Mouse (Mus musculus): ENCODE results near the gene Whamm. TPM values are rescaled to one million over a fixed set of nuclear protein-coding genes. Genes with fewer than 3 reads are reported as not detected.

The Whamm gene
- polyA plus RNA-seq, 1 experiment from 2014 or later: 6.9 TPM

GRCm38 (mm10) chr7:81540999-81541398, 30.1 kb upstream of the Whamm start:
- H3K9ac ChIP-seq (ENCODE audit: low read depth, low read length): no peak overlapping the region

GRCm38 (mm10) chr7:81541924-81542524, 29.0 kb upstream of the Whamm start:
- no peaks in the 10 kb centered on the region for H3K27me3 ChIP-seq (replicated peaks; ENCODE audit: control insufficient read depth, insufficient read depth, low read length)
- no peak overlapping the region for H3K27ac ChIP-seq (replicated peaks; ENCODE audit: low read depth, low read length)
- ATAC-seq (ENCODE audit: low read depth) (no peak), DNase-seq (ENCODE audit: low spot score) (no peak)
- no peak overlapping the region for H3K9ac ChIP-seq (ENCODE audit: low read depth, low read length)
- H3K36me3 ChIP-seq (ENCODE audit: control insufficient read depth, insufficient read depth, low read length): no peaks in the 10 kb centered on the region
- 82% methylated on average over 7 of the region's 7 CpGs for WGBS
- no peak overlapping the region for H3K4me2 ChIP-seq (ENCODE audit: low read depth, low read length)
- H3K9me3 ChIP-seq (ENCODE audit: control insufficient read depth, low read length): no peaks in the 10 kb centered on the region
- H3K4me1 ChIP-seq (ENCODE audit: control insufficient read depth, insufficient read depth, low read length): no peaks in the 10 kb centered on the region
- H3K4me3 ChIP-seq (ENCODE audit: low read depth, low read length): no peak overlapping the region

More at GRCm38 (mm10) chr7:81540999-81541398, 30.1 kb upstream of the Whamm start:
- 60% methylated on average over 1 of the region's 1 CpGs for WGBS
- no peaks in the 10 kb centered on the region for H3K4me1 ChIP-seq (ENCODE audit: control insufficient read depth, insufficient read depth, low read length)
- H3K27ac ChIP-seq (replicated peaks; ENCODE audit: low read depth, low read length): no peak overlapping the region
- no peaks in the 10 kb centered on the region for H3K9me3 ChIP-seq (ENCODE audit: control insufficient read depth, low read length)
- ATAC-seq (ENCODE audit: low read depth): no peak
- no peaks in the 10 kb centered on the region for H3K36me3 ChIP-seq (ENCODE audit: control insufficient read depth, insufficient read depth, low read length)
- H3K27me3 ChIP-seq (replicated peaks; ENCODE audit: control insufficient read depth, insufficient read depth, low read length): no peaks in the 10 kb centered on the region
- DNase-seq (ENCODE audit: low spot score): no peak
- no peak overlapping the region for H3K4me3 ChIP-seq (ENCODE audit: low read depth, low read length)
- no peak overlapping the region for H3K4me2 ChIP-seq (ENCODE audit: low read depth, low read length)

- no peak for ATAC-seq (ENCODE audit: low read depth)
- 83% methylated on average over 8 of the region's 8 CpGs for WGBS
These were observed 28.1 kb upstream of the Whamm start for GRCm38 (mm10) chr7:81542934-81543333.

GRCm38 (mm10) chr7:81548864-81549263, 22.2 kb upstream of the Whamm start:
- WGBS: 65% methylated on average over 11 of the region's 11 CpGs

More at GRCm38 (mm10) chr7:81542934-81543333, 28.1 kb upstream of the Whamm start:
- no peaks in the 10 kb centered on the region for H3K36me3 ChIP-seq (ENCODE audit: control insufficient read depth, insufficient read depth, low read length)
- no peak overlapping the region for H3K4me3 ChIP-seq (ENCODE audit: low read depth, low read length)
- H3K4me1 ChIP-seq (ENCODE audit: control insufficient read depth, insufficient read depth, low read length): no peaks in the 10 kb centered on the region
- no peak overlapping the region for H3K4me2 ChIP-seq (ENCODE audit: low read depth, low read length)
- DNase-seq (ENCODE audit: low spot score): no peak
- H3K27me3 ChIP-seq (replicated peaks; ENCODE audit: control insufficient read depth, insufficient read depth, low read length): no peaks in the 10 kb centered on the region
- no peaks in the 10 kb centered on the region for H3K9me3 ChIP-seq (ENCODE audit: control insufficient read depth, low read length)
- H3K9ac ChIP-seq (ENCODE audit: low read depth, low read length): no peak overlapping the region
- no peak overlapping the region for H3K27ac ChIP-seq (replicated peaks; ENCODE audit: low read depth, low read length)

GRCm38 (mm10) chr7:81553589-81553988, 17.5 kb upstream of the Whamm start:
- H3K9ac ChIP-seq (ENCODE audit: low read depth, low read length): no peak overlapping the region
- H3K27ac ChIP-seq (replicated peaks; ENCODE audit: low read depth, low read length): no peak overlapping the region
- H3K4me1 ChIP-seq (ENCODE audit: control insufficient read depth, insufficient read depth, low read length): no peaks in the 10 kb centered on the region
- H3K27me3 ChIP-seq (replicated peaks; ENCODE audit: control insufficient read depth, insufficient read depth, low read length): no peaks in the 10 kb centered on the region
- no peak for DNase-seq (ENCODE audit: low spot score)
- no peak overlapping the region for H3K4me3 ChIP-seq (ENCODE audit: low read depth, low read length)
- H3K9me3 ChIP-seq (ENCODE audit: control insufficient read depth, low read length): no peaks in the 10 kb centered on the region
- no peak for ATAC-seq (ENCODE audit: low read depth)
- H3K4me2 ChIP-seq (ENCODE audit: low read depth, low read length): no peak overlapping the region
- H3K36me3 ChIP-seq (ENCODE audit: control insufficient read depth, insufficient read depth, low read length): no peaks in the 10 kb centered on the region
- WGBS: 50% methylated on average over 4 of the region's 4 CpGs

More at GRCm38 (mm10) chr7:81548864-81549263, 22.2 kb upstream of the Whamm start:
- no peaks in the 10 kb centered on the region for H3K27me3 ChIP-seq (replicated peaks; ENCODE audit: control insufficient read depth, insufficient read depth, low read length)
- no peaks in the 10 kb centered on the region for H3K36me3 ChIP-seq (ENCODE audit: control insufficient read depth, insufficient read depth, low read length)
- no peak for ATAC-seq (ENCODE audit: low read depth)
- H3K27ac ChIP-seq (replicated peaks; ENCODE audit: low read depth, low read length): no peak overlapping the region
- no peak for DNase-seq (ENCODE audit: low spot score)
- H3K9ac ChIP-seq (ENCODE audit: low read depth, low read length): no peak overlapping the region
- no peak overlapping the region for H3K4me3 ChIP-seq (ENCODE audit: low read depth, low read length)
- H3K4me1 ChIP-seq (ENCODE audit: control insufficient read depth, insufficient read depth, low read length): no peaks in the 10 kb centered on the region
- H3K9me3 ChIP-seq (ENCODE audit: control insufficient read depth, low read length): no peaks in the 10 kb centered on the region
- no peak overlapping the region for H3K4me2 ChIP-seq (ENCODE audit: low read depth, low read length)

- Histone ChIP-seq H3K27ac (replicated peaks; ENCODE audit: low read depth, low read length) (no peak overlapping the region), H3K4me1 (ENCODE audit: control insufficient read depth, insufficient read depth, low read length) (no peaks in the 10 kb centered on the region), H3K4me3 (ENCODE audit: low read depth, low read length) (no peak overlapping the region), H3K9ac (ENCODE audit: low read depth, low read length) (no peak overlapping the region), H3K36me3 (ENCODE audit: control insufficient read depth, insufficient read depth, low read length) (no peaks in the 10 kb centered on the region), H3K4me2 (ENCODE audit: low read depth, low read length) (no peak overlapping the region), H3K27me3 (replicated peaks; ENCODE audit: control insufficient read depth, insufficient read depth, low read length) (no peaks in the 10 kb centered on the region), H3K9me3 (ENCODE audit: control insufficient read depth, low read length) (no peaks in the 10 kb centered on the region)
- no peak for DNase-seq (ENCODE audit: low spot score)
- 70% methylated on average over 2 of the region's 2 CpGs for WGBS
- no peak for ATAC-seq (ENCODE audit: low read depth)
These were observed 16.7 kb upstream of the Whamm start for GRCm38 (mm10) chr7:81554369-81554768.

GRCm38 (mm10) chr7:81556839-81557238, 14.2 kb upstream of the Whamm start:
- Histone ChIP-seq H3K4me1 (ENCODE audit: control insufficient read depth, insufficient read depth, low read length) (no peaks in the 10 kb centered on the region), H3K27me3 (replicated peaks; ENCODE audit: control insufficient read depth, insufficient read depth, low read length) (no peaks in the 10 kb centered on the region), H3K4me2 (ENCODE audit: low read depth, low read length) (no peak overlapping the region), H3K4me3 (ENCODE audit: low read depth, low read length) (no peak overlapping the region), H3K9me3 (ENCODE audit: control insufficient read depth, low read length) (no peaks in the 10 kb centered on the region), H3K27ac (replicated peaks; ENCODE audit: low read depth, low read length) (no peak overlapping the region), H3K9ac (ENCODE audit: low read depth, low read length) (no peak overlapping the region), H3K36me3 (ENCODE audit: control insufficient read depth, insufficient read depth, low read length) (no peaks in the 10 kb centered on the region)
- no peak for ATAC-seq (ENCODE audit: low read depth)
- DNase-seq (ENCODE audit: low spot score): no peak
- WGBS: 79% methylated on average over 4 of the region's 4 CpGs

GRCm38 (mm10) chr7:81557252-81557984, 13.6 kb upstream of the Whamm start:
- DNase-seq (ENCODE audit: low spot score): peak; percentile 82
- Histone ChIP-seq H3K9ac (ENCODE audit: low read depth, low read length) (no peak overlapping the region), H3K4me3 (ENCODE audit: low read depth, low read length) (no peak overlapping the region), H3K4me2 (ENCODE audit: low read depth, low read length) (no peak overlapping the region), H3K27ac (replicated peaks; ENCODE audit: low read depth, low read length) (no peak overlapping the region), H3K27me3 (replicated peaks; ENCODE audit: control insufficient read depth, insufficient read depth, low read length) (no peaks in the 10 kb centered on the region), H3K9me3 (ENCODE audit: control insufficient read depth, low read length) (no peaks in the 10 kb centered on the region), H3K36me3 (ENCODE audit: control insufficient read depth, insufficient read depth, low read length) (no peaks in the 10 kb centered on the region), H3K4me1 (ENCODE audit: control insufficient read depth, insufficient read depth, low read length) (no peaks in the 10 kb centered on the region)
- peak; percentile 63; the same call in 1 of the 2 replicates for ATAC-seq (ENCODE audit: low read depth)
- WGBS: 50% methylated on average over 7 of the region's 7 CpGs

GRCm38 (mm10) chr7:81557985-81558360, 13.1 kb upstream of the Whamm start:
- Histone ChIP-seq H3K36me3 (ENCODE audit: control insufficient read depth, insufficient read depth, low read length) (no peaks in the 10 kb centered on the region), H3K27ac (replicated peaks; ENCODE audit: low read depth, low read length) (no peak overlapping the region), H3K9me3 (ENCODE audit: control insufficient read depth, low read length) (no peaks in the 10 kb centered on the region), H3K4me2 (ENCODE audit: low read depth, low read length) (no peak overlapping the region), H3K4me3 (ENCODE audit: low read depth, low read length) (no peak overlapping the region), H3K4me1 (ENCODE audit: control insufficient read depth, insufficient read depth, low read length) (no peaks in the 10 kb centered on the region), H3K9ac (ENCODE audit: low read depth, low read length) (no peak overlapping the region), H3K27me3 (replicated peaks; ENCODE audit: control insufficient read depth, insufficient read depth, low read length) (no peaks in the 10 kb centered on the region)
- 53% methylated on average over 4 of the region's 4 CpGs for WGBS
- no peak for DNase-seq (ENCODE audit: low spot score)
- ATAC-seq (ENCODE audit: low read depth): no peak

Data from embryonic facial prominence, embryonic 14.5 days (tissue).